Mouse (Mus musculus): ENCODE results near the gene Zfp119a.
A peak's percentile ranks its signal among the peaks of the same experiment; 100 is the strongest.
"Not testable (repeated sequence)": the region's sequence is repeated elsewhere in the genome, so short reads cannot be mapped to it uniquely, and the experiment has no call there.

Gene Zfp119a

GRCm38 (mm10) chr17:55878636-55879369 is at the start of gene Zfp119a:
Gene Zfp119a (minus strand): TSS chr17:55878930.
- DNase-seq (ENCODE audit: low read depth in 1 of 2, low spot score in 2 of 2) = peak in 1 of 2 experiments; percentile 54

- DNase-seq (ENCODE audit: low read depth in 1 of 2, low spot score in 2 of 2) = no peak
These were observed 27.9 kb upstream of the Zfp119a start for GRCm38 (mm10) chr17:55906669-55907068.

DNA sequence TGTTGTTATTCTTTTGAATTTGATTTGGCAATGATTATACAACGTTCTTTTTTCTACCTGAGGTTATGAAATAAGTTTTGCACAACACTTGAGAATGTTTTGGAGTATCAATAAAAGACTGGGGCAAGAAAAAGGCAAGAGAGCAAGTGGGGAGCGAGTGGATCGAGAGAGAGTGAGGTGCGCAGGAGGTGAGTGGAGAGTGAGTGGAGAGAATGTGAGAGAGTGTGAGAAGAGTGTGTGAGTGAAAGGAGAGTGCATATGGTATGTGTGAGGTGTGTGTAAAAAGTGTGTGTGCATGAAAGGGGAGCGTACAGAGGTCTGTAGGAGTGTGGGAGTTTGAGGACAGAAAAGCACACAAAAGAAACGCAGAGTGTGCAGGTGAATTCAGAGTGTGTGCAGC is 25.4 kb upstream of the Zfp119a start:
- no peak for DNase-seq (ENCODE audit: low read depth in 1 of 2, low spot score in 2 of 2)

- DNase-seq (ENCODE audit: low read depth in 1 of 2, low spot score in 2 of 2) = no peak
These were observed 25.0 kb upstream of the Zfp119a start for GRCm38 (mm10) chr17:55903687-55904086.

GRCm38 (mm10) chr17:55903087-55903486 is 24.4 kb upstream of the Zfp119a start:
- no peak for DNase-seq (ENCODE audit: low read depth in 1 of 2, low spot score in 2 of 2)

DNA sequence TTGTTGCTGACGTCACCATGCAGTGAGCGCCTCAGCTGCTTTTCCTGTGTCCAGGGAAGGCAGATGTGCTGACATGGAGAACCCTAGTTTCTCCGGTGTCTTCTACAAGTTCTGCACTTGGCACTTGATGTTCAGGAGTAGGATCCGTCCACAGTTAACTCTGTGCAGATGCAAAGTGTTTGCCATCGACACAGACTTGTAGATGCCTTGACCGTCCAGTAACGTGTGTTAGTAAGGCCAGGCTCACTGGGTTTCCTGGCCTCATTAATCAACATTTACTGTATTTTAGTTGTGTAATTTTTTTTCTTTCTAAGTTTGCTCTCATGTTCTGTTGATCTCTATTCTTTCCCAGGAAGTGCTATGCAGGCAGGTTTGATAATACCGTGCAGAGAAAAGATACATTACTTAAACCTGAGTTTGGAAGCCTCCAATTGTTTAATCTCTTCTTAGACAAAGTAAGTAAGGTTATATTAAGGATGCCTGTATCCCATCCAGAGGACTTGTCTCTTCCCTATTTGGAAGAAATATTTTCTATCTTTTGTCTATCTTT is 13.8 kb upstream of the Zfp119a start:
- not testable (repeated sequence) for DNase-seq (ENCODE audit: low read depth in 1 of 2, low spot score in 2 of 2)

DNA sequence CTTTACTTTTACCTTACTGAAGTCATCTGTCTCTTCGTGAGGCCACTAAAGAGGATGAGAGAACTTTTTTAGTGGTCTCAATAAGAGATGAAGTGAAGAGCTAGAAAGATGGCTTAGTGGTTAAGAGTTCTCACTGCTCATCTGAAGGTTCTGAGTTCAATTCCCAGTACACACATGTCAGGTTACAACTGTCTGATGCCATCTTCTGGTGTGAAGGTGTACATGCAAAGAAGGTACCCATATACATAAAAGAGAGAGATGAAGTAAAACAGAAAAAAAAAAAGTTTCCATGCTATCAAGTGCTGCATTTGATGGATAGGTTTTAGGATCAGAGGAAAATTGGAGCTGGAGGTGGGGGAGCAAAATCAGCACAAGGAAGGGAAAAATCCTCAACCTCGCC is 6.2 kb upstream of the Zfp119a start:
- no peak for DNase-seq (ENCODE audit: low read depth in 1 of 2, low spot score in 2 of 2)

- DNase-seq (ENCODE audit: low read depth in 1 of 2, low spot score in 2 of 2) = no peak
These were observed 4.9 kb upstream of the Zfp119a start for GRCm38 (mm10) chr17:55883631-55884030.

DNA sequence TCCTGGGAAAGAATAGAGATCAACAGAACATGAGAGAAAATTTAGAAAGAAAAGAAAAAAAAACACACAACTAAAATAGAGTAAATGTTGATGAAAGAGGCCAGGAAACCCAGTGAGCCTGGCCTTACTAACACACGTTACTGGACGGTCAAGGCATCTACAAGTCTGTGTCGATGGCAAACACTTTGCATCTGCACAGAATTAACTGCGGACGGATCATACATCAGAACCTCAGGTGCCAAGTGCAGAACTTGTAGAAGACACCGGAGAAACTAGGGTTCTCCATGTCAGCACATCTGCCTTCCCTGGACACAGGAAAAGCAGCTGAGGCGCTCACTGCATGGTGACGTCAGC is 471 bp downstream of the Zfp119a start:
- DNase-seq (ENCODE audit: low read depth in 1 of 2, low spot score in 2 of 2) = not testable (repeated sequence)

GRCm38 (mm10) chr17:55877184-55877583 is 1.5 kb downstream of the Zfp119a start:
- DNase-seq (ENCODE audit: low read depth in 1 of 2, low spot score in 2 of 2) = no peak

DNA sequence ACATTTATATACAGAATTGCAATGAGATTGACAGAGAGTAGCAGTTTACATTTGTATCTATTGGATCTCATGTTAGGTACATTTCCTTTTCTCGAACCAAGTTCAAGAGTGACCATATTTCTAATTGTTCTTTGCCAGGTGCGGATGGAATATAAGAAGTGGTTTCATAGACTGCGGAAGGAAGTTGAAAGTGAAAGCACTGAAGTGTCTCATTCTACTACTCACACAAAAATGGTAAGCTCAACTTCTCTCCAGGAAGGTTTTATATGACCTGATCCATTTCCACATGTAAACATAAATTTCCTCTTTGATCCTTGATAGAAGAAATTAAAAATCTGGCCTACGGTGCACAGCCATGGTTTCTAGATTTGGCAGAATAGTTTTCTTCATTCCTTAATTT is 35.7 kb downstream of the Zfp119a start:
- no peak for DNase-seq (ENCODE audit: low read depth in 1 of 2, low spot score in 2 of 2)

DNA sequence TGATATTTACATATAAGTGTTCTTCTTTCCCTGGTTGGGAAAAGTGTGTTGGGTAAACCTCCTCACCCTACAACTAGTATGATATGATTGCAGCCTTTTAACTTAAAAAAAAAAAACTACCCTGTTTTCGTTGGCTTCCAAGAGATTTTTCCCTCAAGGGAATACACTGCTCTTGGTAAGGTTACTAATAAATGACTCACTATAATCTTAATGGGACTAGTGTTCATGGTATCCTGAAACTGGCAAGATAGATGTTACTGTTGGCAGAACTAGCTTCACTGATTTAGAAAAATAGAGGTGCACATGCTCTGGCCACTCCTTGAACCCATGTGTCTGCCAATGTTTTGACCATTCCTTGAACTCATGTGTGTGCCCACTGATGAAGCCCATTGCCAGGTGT is 57.2 kb downstream of the Zfp119a start:
- no peak for DNase-seq (ENCODE audit: low read depth in 1 of 2, low spot score in 2 of 2)

DNA sequence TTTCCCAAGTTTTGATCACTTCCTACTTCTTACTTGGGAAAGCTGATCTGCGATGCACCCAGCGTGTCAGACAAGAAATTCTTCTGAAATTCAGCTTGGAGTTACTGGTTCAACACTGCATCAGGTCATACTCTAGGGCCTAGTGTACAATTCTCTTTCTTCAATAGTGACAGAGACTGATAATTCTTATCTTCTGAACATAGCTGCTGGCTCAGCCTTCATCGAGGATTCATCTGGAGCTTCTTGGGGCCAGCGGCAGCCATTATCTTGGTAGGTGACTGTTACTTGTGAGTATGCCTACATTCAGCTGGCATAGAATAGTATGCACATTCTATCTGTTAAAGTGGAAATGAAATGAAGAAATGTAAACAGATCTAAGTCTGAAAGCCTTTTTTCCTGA is 61.9 kb downstream of the Zfp119a start:
- no peak for DNase-seq (ENCODE audit: low read depth in 1 of 2, low spot score in 2 of 2)
